Mouse (Mus musculus): Measurements from ENCODE around the gene Mtap.

Mtap gene

DNA sequence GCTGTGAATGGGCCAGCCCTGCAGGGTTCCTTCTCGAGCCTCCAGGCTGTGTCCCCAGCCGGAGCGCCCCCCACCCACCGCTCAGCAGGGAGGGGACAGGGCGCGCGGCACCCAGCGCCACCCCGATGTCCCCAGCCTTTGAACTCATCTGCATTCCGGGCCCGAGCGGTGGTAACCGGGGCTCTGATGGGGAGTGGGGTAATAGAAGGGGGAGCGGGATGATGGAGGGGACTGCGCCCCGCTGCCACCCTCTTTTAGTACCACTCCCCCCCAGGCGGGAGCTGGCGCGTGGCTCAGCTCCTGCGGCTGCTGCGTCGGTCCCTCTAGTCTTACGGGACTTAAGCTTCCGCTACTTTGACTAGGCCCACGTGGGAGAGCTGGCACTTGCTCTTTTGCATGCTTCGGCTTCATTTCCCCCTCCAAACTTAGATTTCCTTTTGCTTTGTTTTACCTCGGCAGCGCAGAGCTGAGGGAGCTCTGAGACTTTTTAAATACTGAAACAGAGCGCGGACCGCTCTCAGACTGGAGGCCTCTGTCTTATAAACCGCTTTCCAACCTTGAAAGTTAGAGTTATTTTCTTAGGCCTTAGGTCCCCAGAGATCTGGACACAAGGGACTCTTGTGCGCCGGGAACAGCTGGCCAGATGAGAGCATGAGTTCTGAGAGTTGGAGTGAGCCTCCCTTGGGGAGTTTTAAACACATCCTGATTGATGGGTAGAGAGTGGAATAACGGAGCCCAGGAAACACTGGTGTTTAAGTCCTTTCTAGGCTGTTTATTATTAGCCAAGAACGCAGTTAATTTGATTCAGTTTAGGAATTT, 829 bp downstream of the Mtap start:
- peak; percentile 61 to 62 for DNase-seq (ENCODE audit: low spot score in 2 of 2)

DNA sequence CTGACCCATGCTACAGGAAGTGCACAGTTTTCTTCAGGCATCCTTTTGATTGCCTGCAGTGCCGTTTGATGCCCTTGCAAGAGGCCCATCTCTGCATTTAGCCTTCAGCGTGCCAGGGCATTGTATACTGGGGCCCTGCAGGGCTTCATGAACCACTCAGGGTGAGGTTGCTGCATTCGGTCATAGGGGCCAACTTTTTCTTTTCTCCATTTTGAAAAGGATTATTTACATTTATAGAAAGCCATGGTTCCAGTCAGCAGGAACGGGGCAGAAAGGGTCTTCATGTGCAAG, 1.4 kb downstream of the Mtap start:
- DNase-seq (ENCODE audit: low spot score in 2 of 2): no peak

DNA sequence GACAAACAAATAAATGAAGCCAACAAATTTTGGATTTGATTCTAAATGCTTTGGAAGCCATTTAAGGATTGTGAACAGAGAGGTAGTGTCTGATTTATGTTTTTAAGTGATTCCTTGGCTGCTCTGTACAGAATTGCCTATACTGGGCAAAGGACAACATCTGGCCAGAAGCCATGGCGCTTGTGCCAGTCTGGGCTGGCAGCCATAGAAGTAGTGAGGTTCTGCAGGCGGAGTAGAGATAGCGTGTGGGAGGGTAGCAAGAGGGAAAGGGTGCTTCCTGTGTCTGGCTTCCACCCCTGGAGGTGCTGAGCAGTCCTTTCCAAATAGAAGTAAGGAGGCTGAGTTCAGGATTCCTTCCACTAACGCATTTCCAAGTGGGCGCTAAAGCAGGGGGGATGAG, 3.9 kb downstream of the Mtap start:
- DNase-seq (ENCODE audit: low spot score in 2 of 2): no peak

- DNase-seq (ENCODE audit: low spot score in 2 of 2): peak; percentile 53 to 79
Observed at GRCm38 (mm10) chr4:89145409-89145808, 8.5 kb downstream of the Mtap start.

DNA sequence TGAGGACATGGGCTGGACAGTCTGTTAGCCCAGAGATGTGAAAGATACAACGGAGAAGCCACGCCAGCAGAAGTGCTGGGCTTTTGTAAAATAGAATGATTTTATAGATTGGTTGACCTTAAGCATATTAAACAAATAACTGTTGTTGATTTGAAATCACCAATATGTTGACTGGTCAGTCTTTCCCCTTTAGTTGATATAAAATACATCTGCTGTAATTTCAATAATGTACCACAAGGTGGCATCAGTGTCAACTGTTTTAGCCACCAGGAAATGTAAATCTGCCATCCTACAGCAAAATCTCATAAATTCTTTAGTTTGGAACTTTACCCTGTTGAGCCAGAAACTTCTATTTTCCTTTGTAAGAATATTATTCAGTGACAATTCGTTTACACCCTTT, 9.4 kb downstream of the Mtap start:
- DNase-seq (ENCODE audit: low spot score in 2 of 2): peak in 1 of 2 experiments; percentile 15

DNA sequence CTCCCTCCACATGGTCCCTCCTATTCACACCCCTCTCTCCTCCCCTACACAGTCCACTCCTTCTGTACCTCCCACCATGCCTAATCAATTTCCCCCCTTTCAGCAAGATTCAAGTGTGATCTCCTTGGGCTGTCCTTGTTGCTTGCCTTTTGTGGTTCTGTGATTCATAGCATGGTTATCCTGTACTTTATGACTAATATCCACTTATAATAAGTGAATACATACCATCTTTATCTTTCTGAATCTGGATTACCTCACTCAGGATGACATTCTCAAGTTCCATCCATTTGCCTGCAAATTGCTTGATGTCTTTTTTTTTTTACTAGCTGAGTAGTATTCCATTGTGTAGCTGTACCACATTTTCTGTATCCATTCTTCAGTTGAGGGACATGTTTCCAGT, 12.3 kb downstream of the Mtap start:
- DNase-seq (ENCODE audit: low spot score in 2 of 2): no peak

DNA sequence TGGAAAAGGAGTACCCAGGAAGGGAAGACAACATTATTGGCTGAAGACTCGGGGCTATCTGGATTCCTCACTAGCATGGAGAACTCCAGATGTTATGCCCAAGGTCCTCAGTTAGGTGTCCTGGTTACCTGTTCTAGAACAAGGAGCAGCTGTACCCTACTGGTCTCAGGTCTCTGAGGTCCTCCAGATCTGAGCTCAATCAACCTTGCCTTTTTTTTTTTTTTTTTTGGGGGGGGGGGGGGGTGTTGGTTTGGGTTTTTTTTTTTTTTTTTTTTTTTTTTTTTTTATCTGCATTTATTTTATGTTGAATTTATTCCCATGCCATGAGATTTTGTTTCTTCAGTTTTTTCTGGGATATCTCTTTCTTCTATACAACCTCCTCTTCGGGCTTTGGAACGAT, 24.5 kb downstream of the Mtap start:
- no peak for DNase-seq (ENCODE audit: low spot score in 2 of 2)

- DNase-seq (ENCODE audit: low spot score in 2 of 2): no peak
Observed at GRCm38 (mm10) chr4:89162496-89162895, 25.6 kb downstream of the Mtap start.

GRCm38 (mm10) chr4:89163613-89164012, 26.7 kb downstream of the Mtap start:
- DNase-seq (ENCODE audit: low spot score in 2 of 2): no peak

DNA sequence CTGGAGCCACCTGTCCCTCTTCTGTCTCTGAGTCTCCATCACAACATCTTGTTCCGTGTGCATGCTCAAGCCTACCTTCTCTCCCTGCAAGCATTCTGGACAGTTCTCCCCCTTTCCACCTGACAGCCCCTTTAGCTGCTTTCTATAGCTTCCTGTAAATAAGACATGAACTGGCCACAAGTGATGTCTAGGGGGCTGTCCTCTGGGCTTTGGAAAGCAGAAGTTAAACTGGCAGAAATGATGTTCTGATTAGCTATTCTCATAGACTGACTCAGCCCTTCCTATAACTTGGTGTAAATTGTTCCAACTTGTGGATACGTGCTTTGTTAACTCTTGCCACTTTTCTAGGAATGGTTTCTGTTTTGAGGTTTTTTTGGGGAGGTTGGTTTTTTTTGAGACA, 27.8 kb downstream of the Mtap start:
- no peak for DNase-seq (ENCODE audit: low spot score in 2 of 2)

- no peak for DNase-seq (ENCODE audit: low spot score in 2 of 2)
Observed at GRCm38 (mm10) chr4:89168877-89169276, 32.0 kb downstream of the Mtap start.

- no peak for DNase-seq (ENCODE audit: low spot score in 2 of 2)
Observed at GRCm38 (mm10) chr4:89169739-89170138, 32.8 kb downstream of the Mtap start.

DNA sequence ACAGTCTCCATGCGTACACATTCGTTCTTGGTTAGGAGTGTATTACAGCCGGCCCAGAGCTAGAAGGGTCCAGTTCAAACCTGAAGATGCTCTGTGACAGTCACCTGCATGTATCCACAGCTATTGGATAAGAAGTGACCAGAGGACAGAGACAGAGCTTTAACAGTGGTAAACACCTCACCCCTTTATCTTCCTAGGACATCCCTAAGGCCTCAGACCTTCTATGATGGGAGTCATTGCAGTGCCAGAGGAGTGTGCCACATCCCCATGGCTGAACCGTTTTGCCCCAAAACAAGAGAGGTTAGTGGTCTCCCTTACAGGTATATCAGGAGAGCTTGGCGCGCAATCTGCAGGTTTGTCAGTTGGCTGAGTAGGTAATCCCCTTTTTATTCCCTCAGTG, 34.0 kb downstream of the Mtap start:
- no peak for DNase-seq (ENCODE audit: low spot score in 2 of 2)

DNA sequence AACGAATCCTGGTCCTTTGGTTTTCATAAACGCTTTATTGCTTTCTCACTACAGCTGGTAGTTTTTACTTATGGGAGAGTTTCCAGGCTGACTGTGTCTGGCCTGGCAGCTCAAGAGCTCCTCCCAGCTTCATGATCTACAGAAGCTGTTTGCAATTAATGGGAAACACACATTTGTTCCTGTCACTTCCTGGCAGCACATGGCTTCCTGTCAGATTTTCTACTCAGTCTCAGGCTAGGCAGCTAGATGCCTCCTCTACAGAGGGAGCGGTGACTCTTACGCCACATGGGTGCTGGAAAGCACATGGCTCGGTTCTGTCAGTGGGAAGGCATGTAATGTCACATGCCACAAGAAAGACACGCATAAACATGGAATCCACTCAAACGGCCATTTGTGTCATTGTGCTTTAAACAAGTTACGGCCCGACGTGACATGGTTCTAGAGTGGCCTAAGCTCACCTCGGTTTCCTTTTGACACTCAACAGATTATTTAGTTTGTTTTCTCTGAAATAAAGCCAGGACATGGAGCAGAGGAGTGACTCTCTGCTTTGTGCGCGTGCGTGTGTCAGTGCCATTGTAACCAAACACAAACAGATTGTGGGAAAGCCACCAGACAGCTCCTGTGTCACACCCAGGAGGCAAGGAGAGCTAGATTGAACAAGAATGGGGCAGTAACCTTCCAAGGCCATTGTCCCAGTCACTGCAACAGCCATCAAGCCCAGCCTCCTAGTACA, 36.1 kb downstream of the Mtap start:
- no peak for DNase-seq (ENCODE audit: low spot score in 2 of 2)

GRCm38 (mm10) chr4:89177514-89178307, 40.8 kb downstream of the Mtap start:
- no peak for DNase-seq (ENCODE audit: low spot score in 2 of 2)

DNA sequence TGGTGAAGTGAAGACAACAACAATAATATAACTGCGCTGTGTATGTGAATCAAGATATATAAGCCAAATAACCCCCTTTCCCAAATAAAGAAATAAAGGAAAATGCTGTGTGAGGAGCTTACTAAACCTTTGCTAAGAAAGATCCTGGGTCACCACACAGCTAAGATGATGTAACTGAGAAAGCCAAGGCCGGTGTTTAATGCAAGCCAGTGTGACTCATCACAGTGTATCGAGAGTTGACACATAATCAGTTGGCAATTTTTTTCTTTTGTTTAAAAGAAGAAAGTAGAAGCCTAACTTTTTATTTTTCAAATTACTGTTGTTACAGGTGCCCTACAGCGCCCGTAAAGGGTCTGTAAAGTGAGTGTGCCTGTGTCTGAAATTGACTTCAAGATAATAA, 43.2 kb downstream of the Mtap start:
- no peak for DNase-seq (ENCODE audit: low spot score in 2 of 2)

GRCm38 (mm10) chr4:89181656-89182055, 44.7 kb downstream of the Mtap start:
- DNase-seq (ENCODE audit: low spot score in 2 of 2): no peak

- DNase-seq (ENCODE audit: low spot score in 2 of 2): no peak
Observed at GRCm38 (mm10) chr4:89182486-89182885, 45.6 kb downstream of the Mtap start.

DNA sequence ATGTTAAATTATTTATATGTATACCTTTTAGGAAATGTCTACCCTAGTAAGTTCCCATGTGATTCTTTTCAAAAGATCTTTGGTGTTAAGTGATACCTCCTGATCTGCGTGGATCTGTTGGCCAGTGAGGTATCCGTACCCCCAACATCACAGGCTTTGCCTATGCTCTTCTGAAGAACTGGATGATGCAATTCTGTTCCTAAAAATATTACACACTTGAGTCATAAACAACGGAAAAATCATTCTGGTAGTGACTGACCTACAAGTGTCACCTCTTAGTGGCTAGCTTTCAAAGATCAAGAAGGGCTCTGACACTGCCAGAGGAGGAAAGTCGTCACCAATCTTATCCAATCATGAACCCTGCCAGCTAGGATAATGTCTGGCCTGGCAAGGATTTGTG, 58.6 kb downstream of the Mtap start:
- no peak for DNase-seq (ENCODE audit: low spot score in 2 of 2)

DNA sequence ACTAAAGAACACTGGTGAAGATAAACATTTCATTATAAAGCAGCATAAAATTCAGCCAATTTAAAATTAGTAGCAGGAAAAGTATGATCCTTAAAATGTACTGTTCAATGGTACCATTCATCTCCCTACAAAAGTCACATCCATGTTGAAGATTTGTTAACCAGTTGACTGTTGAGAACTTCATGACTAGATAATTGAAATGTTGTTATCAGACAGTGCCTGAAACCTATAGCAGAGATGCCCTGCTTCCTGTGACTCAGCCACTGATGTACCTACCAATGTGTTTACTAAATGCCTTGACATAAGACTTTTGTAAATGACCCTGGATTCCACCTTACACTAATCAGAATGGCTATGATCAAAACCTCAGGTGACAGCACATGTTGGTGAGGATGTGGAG, 60.2 kb downstream of the Mtap start:
- no peak for DNase-seq (ENCODE audit: low spot score in 2 of 2)

DNA sequence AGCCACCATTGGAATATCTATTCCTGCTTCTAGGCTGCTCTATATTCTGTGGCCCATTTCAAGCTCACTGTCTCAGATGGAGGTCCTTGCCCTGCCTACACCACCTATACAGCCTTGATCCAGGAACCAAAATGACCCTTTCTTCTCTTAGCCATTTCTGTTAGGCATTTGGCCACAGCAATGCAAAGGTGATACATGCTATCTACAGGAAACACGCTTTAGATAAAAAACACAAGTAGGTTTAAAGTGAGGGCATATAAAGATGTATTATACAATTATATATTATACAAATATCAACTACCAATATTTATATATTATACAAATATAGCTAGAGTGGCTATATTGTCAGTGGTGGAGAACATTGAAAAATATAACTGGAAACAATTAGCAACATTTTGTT, 63.9 kb downstream of the Mtap start:
- DNase-seq (ENCODE audit: low spot score in 2 of 2): no peak

GRCm38 (mm10) chr4:89209310-89209709, 72.4 kb downstream of the Mtap start:
- DNase-seq (ENCODE audit: low spot score in 2 of 2): no peak

GRCm38 (mm10) chr4:89210314-89210713, 73.4 kb downstream of the Mtap start:
- no peak for DNase-seq (ENCODE audit: low spot score in 2 of 2)

All from thymus, postnatal 10 days (tissue).